Mouse (Mus musculus) left cerebral cortex, postnatal 14 days (tissue): ENCODE data around the gene Blmh. TPM values are rescaled to one million over a fixed set of nuclear protein-coding genes. Genes with fewer than 3 reads are reported as not detected.
A peak's percentile ranks its signal among the peaks of the same experiment; 100 is the strongest.
"Not testable (repeated sequence)": the region's sequence is repeated elsewhere in the genome, so short reads cannot be mapped to it uniquely, and the experiment has no call there.

Experiments
- DNase-seq, 2 experiments: peaks; one replicate each; pipeline ENCODE4 v3.0.0; 2021 to 2022; ENCODE audit warnings: low spot score in 2 of 2, mixed read lengths in 1 of 2
- intact Hi-C: fragments of 180-260 bp; cut with DNase I; formaldehyde crosslinking; loops from one replicate; pipeline ENCODE4 v1.15.1; 2025
- total RNA-seq, 2 experiments: library from RNA; stranded (reverse); gene quantifications; 2 replicates each; pipeline ENCODE4 v1.2.3; 2021

Blmh gene
- total RNA-seq, 2 experiments from 2014 or later, result 71.9 to 79.7 TPM

DNA sequence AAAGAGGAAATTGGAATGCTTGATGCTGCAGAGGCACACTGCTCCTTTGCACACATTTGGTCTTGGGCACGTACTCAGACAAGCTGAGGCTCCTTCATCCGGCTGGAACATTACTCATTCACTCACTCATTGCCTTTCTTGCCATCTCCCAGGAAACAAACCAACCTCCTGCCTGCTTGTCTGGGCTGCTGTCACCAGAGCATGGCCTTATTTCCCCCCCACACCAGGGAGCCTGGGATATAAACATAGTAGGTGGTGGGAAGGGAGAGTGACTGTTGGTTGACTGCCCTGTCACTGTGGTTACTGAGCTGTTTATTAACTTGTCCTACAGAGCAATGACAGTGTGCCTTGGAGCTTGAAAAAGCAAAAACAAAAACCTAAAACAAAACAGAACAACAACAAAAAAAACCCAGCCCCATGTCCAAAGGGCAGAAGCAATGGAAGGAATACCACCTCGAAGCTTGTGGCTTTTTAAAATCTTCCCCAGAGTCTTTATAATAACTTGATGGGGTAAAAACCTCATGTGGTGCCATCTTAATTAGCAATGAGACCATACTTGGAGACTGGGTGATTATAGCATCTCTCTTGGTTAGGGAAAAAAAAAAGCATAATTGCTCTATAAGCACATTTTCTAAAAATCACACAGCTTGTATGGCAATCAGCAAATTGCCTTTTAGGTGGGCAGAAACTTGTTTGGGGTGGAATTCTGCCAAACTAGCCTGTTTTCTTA is 13.1 kb upstream of the Blmh start:
- intact Hi-C loops, result no loop called here
- DNase-seq, result peak in 1 of 2 experiments; percentile 48

GRCm38 (mm10) chr11:76912055-76912395 is 12.6 kb upstream of the Blmh start:
- intact Hi-C loops, result no loop called here
- DNase-seq, result peak; percentile 59 to 76

DNA sequence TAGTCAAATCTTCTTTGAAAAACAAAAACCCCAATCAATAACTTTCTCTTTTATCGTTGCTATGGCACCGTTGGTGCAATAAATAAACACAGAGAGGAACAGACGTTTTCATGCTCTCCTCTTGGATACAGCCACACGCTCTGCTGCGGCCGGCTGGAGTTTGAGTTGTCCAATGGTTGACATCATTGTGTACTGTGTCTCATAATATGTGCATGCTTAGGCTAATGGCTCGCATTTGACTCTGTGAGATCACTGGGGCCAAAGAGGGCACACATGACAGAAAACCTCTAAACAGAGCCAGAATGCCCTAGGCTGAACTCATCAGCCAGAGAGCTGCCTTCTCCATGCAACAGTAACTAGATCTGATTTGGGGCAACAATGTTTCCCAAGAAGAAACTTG is 10.2 kb upstream of the Blmh start:
- DNase-seq, result no peak
- intact Hi-C loops, result no loop called here

DNA sequence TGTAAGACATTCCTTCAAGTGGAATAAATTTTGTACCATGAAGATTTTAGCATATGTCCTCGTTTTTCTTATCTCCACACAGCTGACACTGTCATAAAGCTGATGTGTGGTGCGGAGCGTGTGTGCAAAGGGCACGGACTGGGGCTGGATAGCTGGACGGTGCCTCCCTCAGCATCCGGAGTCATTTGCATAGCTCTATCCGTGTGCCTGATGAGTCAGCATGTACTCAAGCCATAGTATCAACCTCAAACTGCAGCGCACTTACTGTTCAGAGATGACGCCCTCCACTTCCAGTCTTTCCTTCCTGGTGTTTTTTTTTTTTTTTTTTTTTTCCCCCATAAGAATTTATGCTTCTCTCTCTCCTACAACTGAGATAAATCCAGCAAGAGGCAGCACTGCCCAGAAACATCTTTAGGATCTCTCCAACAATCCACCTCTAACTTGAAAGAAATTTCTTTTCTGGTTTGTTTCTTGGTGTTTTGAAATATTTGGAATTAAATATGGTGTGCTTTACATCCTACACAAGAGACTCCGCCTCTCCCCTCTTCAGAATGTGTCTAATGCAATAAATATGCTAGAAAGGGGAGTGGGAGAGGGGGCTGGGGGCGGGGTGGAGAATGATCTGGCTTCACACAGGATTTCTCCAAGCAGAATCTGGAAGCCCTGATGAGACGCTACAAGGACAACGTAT is 7.9 kb upstream of the Blmh start:
- intact Hi-C loops, result no loop called here

GRCm38 (mm10) chr11:76917230-76917548 is 7.4 kb upstream of the Blmh start:
- intact Hi-C loops, result no loop called here
- no peak for DNase-seq

More for the DNA sequence above, 7.9 kb upstream of the Blmh start:
- no peak for DNase-seq

DNA sequence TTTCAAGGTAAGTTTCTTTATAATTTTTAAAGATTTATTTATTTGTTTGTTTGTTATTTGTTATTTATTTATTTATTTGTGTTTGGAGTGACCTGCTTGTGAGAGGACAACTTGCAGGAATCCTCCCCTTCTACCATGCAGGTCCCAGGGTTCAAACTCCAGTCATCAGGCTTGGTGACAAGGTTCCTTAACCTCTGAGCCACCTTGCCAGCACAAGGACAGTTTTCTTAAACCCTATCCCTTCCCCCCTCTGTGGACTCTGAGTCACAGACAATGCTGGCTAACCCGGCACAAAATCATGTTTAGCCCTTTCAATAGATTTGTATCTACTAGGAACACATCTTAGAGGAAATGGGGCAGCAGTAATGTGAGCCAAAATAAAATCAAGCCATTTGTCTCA is 4.0 kb upstream of the Blmh start:
- DNase-seq, result no peak
- intact Hi-C loops, result no loop called here

GRCm38 (mm10) chr11:76928586-76928985 is 4.0 kb downstream of the Blmh start:
- intact Hi-C loops, DNase-seq: not testable (repeated sequence)

GRCm38 (mm10) chr11:76933209-76933608 is 8.6 kb downstream of the Blmh start:
- DNase-seq, result no peak
- intact Hi-C loops, result no loop called here

DNA sequence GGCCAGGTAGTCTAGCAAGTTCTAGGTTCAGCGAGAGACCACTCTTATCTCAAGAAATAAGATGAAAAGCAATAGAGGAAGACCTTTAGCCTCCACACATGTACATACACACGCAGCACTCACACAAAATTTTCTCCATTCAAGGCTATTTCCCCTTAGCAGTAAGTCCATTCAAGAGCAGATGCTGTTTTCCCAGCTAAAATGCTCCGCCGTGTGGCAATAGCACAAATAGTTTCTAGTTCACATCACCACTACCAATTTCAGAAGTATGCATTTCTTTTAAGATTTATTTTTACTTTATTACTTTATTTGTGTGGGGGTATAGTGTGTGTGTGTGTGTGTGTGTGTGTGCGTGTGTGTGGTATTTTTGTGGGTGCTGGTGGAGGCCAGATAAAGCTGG is 12.0 kb downstream of the Blmh start:
- no peak for DNase-seq
- intact Hi-C loops, result no loop called here

- intact Hi-C loops, result loop anchor here (10.0 kb wide), 1 partner anchor 150 kb away; no protein-coding TSS in a partner anchor
- DNase-seq, result no peak
Observed at GRCm38 (mm10) chr11:76944839-76945238, 20.2 kb downstream of the Blmh start.

DNA sequence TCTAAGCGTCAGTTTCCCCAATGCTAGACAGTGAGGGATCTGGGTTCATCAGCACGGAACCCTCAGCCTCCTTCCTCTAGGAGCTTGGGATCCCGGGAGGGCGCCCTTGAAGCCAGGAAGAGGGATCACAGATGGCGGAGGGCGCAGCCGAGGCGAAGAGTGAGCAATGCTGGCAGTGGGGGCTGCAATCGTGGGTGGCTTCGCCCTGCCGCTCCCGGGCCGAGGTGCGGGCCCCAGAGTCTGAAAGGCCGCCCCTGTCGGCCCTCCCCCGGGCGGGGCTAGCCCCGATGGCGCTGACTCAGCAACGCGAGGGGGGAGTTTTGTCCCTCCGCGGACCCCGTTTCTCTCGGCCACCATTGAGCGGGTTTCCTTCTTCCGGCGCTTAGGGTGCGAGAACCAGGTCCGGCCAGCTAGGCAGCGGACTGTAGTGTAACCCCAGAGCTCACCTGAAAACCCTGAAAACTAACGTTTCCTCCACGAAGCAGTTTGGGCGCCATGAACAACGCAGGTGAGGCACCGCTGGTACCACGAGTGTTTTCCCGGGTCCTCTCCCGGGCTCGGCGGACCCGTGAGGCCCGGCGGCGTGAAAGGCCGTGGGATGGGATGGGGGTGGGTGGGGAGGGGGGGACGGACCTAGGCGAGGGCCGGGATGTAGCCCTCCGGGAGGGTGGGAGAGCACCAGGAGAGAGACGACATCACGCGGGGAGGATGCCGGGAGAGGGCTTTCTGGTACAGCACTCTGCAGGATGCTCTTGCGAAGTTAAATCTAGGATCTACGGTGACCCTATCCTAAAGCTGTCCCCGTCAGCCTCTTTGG is 21.0 kb downstream of the Blmh start:
- intact Hi-C loops, result loop anchor here (10.0 kb wide), 1 partner anchor 151 kb away; no protein-coding TSS in a partner anchor

GRCm38 (mm10) chr11:76946203-76946585 is 21.6 kb downstream of the Blmh start:
- intact Hi-C loops, result loop anchor here (10.0 kb wide), 1 partner anchor 151 kb away; no protein-coding TSS in a partner anchor
- DNase-seq, result no peak

More for the DNA sequence above, 21.0 kb downstream of the Blmh start:
- DNase-seq, result peak; percentile 87 to 93

- DNase-seq, result peak in 1 of 2 experiments; percentile 19
- intact Hi-C loops, result no loop called here
Observed at GRCm38 (mm10) chr11:76953536-76953935, 28.9 kb downstream of the Blmh start.

DNA sequence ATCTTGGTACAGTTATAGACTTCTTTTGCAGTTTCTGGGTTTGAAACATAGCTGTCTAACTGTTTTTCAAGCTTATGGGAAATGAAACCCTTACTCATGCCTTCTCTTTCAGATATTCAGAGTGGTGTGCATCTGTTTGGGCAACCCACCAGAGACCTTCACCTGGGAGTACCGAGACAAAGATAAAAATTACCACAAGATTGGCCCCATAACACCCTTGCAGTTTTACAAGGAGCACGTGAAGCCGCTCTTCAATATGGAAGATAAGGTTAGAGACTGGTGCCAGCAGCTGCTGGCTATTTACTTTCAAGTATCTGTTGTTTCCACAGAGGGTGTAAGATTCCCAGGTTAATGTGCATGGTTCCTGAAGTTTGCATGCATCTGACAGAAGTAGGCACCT is 41.1 kb downstream of the Blmh start:
- DNase-seq, result no peak
- intact Hi-C loops, result no loop called here

- no peak for DNase-seq
- intact Hi-C loops, result no loop called here
Observed at GRCm38 (mm10) chr11:76970328-76970727, 45.7 kb downstream of the Blmh start.

GRCm38 (mm10) chr11:76974680-76975319 is 50.2 kb downstream of the Blmh start:
- DNase-seq, result no peak
- intact Hi-C loops, result no loop called here

- intact Hi-C loops, result no loop called here
- no peak for DNase-seq
Observed at GRCm38 (mm10) chr11:76981570-76982141, 57.0 kb downstream of the Blmh start.

- no peak for DNase-seq
- intact Hi-C loops, result no loop called here
Observed at GRCm38 (mm10) chr11:76982415-76982814, 57.8 kb downstream of the Blmh start.

DNA sequence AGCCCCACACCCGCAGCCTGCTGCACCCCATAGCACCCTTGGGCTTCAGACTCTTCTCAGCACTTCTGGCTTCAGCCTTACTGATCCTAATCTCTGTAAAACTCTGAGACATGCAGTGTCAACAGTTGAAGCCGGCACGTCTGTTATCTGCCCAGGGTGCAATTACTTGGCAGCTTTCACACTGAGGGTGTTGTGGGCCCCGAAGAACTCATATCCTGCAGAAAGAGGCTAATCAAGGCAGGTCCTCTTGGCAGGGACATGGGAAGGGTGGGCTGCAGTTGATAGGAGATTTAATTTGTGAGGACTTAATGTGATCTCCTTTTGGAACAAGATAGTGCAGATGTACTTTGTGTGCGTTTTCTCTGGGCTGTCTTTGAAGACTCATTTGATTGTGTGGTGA is 59.0 kb downstream of the Blmh start:
- DNase-seq, result no peak
- intact Hi-C loops, result no loop called here
